Mouse (Mus musculus): ENCODE measurements around the gene Hyal1. TPM values are rescaled to one million over a fixed set of nuclear protein-coding genes. Genes with fewer than 3 reads are reported as not detected.
A peak's percentile ranks its signal among the peaks of the same experiment; 100 is the strongest.

Gene Hyal1
- polyA plus RNA-seq (2016; fragmentation: Nextera tagmentation; extraction: Ambion mirVana), result 6.6 and 8.4 TPM in 2 replicates

GRCm38 (mm10) chr9:107576357-107577107 lies at the start of gene Hyal1:
Gene Hyal1, plus strand, starts transcription at chr9:107576927.
- WGBS, result 25% methylated on average over 16 of the region's 16 CpGs
- Histone ChIP-seq H3K36me3 (peaks cover 38% of the 10 kb centered on the region), H3K4me1 (replicated peaks) (peaks cover 71% of the 10 kb centered on the region), H3K27ac (peak within 1 kb of the TSS; percentile 86), H3K27me3 (ENCODE audit: insufficient read depth, poor library complexity, severe bottlenecking) (no peaks in the 10 kb centered on the region), H3K4me3 (peak within 1 kb of the TSS; percentile 52), H3K9me3 (no peaks in the 10 kb centered on the region; the same call in 1 of the 2 replicates)
- DNase-seq (ENCODE audit: low spot score), result peak; percentile 89

- H3K4me1 ChIP-seq (replicated peaks), result peaks cover 38% of the 10 kb centered on the region
- H3K27me3 ChIP-seq (ENCODE audit: insufficient read depth, poor library complexity, severe bottlenecking), result peaks cover 16% of the 10 kb centered on the region; the same call in 1 of the 2 replicates
- H3K9me3 ChIP-seq, result no peaks in the 10 kb centered on the region
- under 1% methylated on average over 48 of the region's 48 CpGs for WGBS
- H3K27ac ChIP-seq, result peak within 1 kb of the TSS; percentile 88
- H3K4me3 ChIP-seq, result peak within 1 kb of the TSS; percentile 94
- peaks cover 21% of the 10 kb centered on the region for H3K36me3 ChIP-seq
- peak; percentile 92 for DNase-seq (ENCODE audit: low spot score)
These were observed 42.8 kb upstream of the Hyal1 start, which contains the start of gene Tmem115 for GRCm38 (mm10) chr9:107533791-107534407. Gene Tmem115, plus strand, starts transcription at chr9:107533945.

DNA sequence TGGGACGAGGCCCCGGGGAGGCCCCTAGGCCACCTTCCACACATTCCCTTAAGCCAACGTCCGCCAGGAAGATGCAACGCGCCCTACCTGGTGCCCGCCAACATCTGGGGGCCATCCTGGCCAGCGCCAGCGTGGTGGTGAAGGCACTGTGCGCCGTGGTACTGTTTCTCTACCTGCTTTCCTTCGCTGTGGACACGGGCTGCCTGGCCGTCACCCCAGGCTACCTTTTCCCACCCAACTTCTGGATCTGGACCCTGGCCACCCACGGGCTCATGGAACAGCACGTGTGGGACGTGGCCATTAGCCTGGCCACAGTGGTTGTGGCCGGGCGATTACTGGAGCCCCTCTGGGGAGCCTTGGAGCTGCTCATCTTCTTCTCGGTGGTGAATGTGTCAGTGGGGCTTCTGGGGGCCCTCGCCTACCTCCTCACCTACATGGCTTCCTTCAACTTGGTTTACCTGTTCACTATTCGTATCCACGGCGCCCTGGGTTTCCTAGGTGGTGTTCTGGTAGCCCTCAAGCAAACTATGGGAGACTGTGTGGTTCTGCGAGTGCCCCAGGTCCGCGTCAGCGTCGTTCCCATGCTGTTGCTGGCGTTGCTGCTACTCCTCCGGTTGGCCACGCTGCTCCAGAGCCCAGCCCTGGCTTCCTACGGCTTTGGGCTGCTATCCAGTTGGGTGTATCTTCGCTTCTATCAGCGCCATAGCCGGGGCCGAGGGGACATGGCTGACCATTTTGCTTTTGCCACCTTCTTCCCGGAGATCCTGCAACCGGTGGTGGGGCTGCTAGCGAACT lies 42.1 kb upstream of the Hyal1 start:
- peak overlapping the region; percentile 88 for H3K27ac ChIP-seq
- no peaks in the 10 kb centered on the region for H3K9me3 ChIP-seq
- H3K4me1 ChIP-seq (replicated peaks), result peaks cover 38% of the 10 kb centered on the region
- peak; percentile 35 for DNase-seq (ENCODE audit: low spot score)
- H3K27me3 ChIP-seq (ENCODE audit: insufficient read depth, poor library complexity, severe bottlenecking), result peaks cover 12% of the 10 kb centered on the region; the same call in 1 of the 2 replicates
- peak overlapping the region; percentile 94 for H3K4me3 ChIP-seq
- WGBS, result 1% methylated on average over 40 of the region's 40 CpGs
- peaks cover 28% of the 10 kb centered on the region for H3K36me3 ChIP-seq

GRCm38 (mm10) chr9:107538231-107538630 lies 38.5 kb upstream of the Hyal1 start:
- Histone ChIP-seq H3K4me3 (no peak overlapping the region; the same call in 1 of the 2 replicates), H3K9me3 (no peaks in the 10 kb centered on the region), H3K27me3 (ENCODE audit: insufficient read depth, poor library complexity, severe bottlenecking) (no peaks in the 10 kb centered on the region), H3K36me3 (peaks cover 39% of the 10 kb centered on the region), H3K27ac (no peak overlapping the region), H3K4me1 (replicated peaks) (peaks cover 64% of the 10 kb centered on the region)
- no peak for DNase-seq (ENCODE audit: low spot score)
- 95% methylated on average over 7 of the region's 7 CpGs for WGBS

DNA sequence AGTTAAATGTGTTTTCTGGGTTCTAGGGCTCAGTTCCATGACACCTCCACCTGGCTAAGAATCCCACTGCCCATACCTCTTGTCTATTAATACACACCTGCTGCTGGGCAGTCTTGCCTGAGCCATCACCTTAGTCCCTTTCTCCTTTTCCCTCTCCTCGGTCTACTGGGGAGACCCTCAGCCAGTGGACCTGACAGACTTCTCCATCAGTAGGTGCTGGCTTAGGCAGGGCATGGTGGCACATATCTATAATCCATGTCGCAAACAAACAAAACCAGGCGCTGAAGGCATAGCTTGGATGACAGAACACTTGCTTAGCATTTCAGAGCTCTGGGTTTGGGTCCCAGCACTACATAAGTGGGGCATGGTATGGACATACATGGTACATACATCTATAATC lies 38.0 kb upstream of the Hyal1 start:
- peaks cover 69% of the 10 kb centered on the region for H3K4me1 ChIP-seq (replicated peaks)
- no peaks in the 10 kb centered on the region for H3K27me3 ChIP-seq (ENCODE audit: insufficient read depth, poor library complexity, severe bottlenecking)
- H3K9me3 ChIP-seq, result no peaks in the 10 kb centered on the region
- no peak overlapping the region for H3K4me3 ChIP-seq
- DNase-seq (ENCODE audit: low spot score), result no peak
- peaks cover 44% of the 10 kb centered on the region for H3K36me3 ChIP-seq
- H3K27ac ChIP-seq, result no peak overlapping the region
- 93% methylated on average over 3 of the region's 3 CpGs for WGBS

- H3K4me1 ChIP-seq (replicated peaks), result peaks cover 62% of the 10 kb centered on the region
- peak overlapping the region; percentile 73; the same call in 1 of the 2 replicates for H3K4me3 ChIP-seq
- no peak overlapping the region for H3K27ac ChIP-seq
- no peak for DNase-seq (ENCODE audit: low spot score)
- no peaks in the 10 kb centered on the region for H3K9me3 ChIP-seq
- peaks cover 56% of the 10 kb centered on the region for H3K36me3 ChIP-seq
- 94% methylated on average over 8 of the region's 8 CpGs for WGBS
- H3K27me3 ChIP-seq (ENCODE audit: insufficient read depth, poor library complexity, severe bottlenecking), result no peaks in the 10 kb centered on the region
These were observed 36.8 kb upstream of the Hyal1 start for GRCm38 (mm10) chr9:107539940-107540339.

DNA sequence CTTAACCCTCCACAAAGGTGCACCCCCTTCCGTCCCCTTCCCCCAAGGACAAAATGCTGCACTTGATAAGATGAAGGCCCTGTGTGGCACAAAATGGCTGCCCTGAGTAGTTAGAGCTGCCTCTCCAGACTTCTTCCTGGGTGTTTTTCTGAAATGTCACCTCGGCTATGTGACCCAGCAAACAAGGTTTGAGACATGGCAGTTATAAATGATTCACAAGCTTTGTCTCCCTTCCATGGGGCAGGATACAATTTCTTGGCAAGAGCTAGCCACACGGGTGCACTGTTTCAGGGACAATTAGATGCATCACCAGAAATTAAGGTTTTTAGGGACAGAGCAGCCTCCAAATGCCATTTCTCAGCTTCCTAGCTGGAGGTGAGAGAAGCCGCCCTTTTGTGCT lies 36.3 kb upstream of the Hyal1 start:
- H3K36me3 ChIP-seq, result peaks cover 61% of the 10 kb centered on the region
- DNase-seq (ENCODE audit: low spot score), result no peak
- no peaks in the 10 kb centered on the region for H3K9me3 ChIP-seq
- H3K4me1 ChIP-seq (replicated peaks), result peaks cover 59% of the 10 kb centered on the region
- no peak overlapping the region for H3K27ac ChIP-seq
- H3K27me3 ChIP-seq (ENCODE audit: insufficient read depth, poor library complexity, severe bottlenecking), result no peaks in the 10 kb centered on the region
- WGBS, result 80% methylated on average over 4 of the region's 4 CpGs
- peak overlapping the region; percentile 73 for H3K4me3 ChIP-seq

DNA sequence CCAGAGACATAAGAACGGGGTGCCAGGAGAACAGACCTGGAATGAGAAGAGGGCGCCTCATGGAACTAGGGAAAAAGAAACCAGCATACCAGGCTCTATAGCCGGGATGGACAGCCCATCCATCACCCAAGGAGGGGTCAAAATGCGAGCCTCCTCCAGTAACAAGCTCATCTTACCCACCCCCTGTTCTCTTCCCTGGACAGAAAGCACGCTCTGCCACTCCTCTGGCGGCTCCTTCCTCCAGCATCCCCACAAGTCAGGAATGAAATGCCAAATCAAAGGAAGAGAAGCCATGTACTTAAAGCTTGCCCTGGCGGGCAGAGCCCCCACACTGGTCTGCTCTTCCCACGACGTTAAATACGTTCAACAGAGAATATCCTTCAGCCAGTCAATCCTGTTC lies 35.7 kb upstream of the Hyal1 start:
- DNase-seq (ENCODE audit: low spot score), result no peak
- H3K27ac ChIP-seq, result peak overlapping the region; percentile 90; the same call in 1 of the 2 replicates
- H3K4me3 ChIP-seq, result peak overlapping the region; percentile 73
- H3K4me1 ChIP-seq (replicated peaks), result peaks cover 58% of the 10 kb centered on the region
- H3K9me3 ChIP-seq, result no peaks in the 10 kb centered on the region
- no peaks in the 10 kb centered on the region for H3K27me3 ChIP-seq (ENCODE audit: insufficient read depth, poor library complexity, severe bottlenecking)
- H3K36me3 ChIP-seq, result peaks cover 61% of the 10 kb centered on the region
- 40% methylated on average over 10 of the region's 10 CpGs for WGBS

DNA sequence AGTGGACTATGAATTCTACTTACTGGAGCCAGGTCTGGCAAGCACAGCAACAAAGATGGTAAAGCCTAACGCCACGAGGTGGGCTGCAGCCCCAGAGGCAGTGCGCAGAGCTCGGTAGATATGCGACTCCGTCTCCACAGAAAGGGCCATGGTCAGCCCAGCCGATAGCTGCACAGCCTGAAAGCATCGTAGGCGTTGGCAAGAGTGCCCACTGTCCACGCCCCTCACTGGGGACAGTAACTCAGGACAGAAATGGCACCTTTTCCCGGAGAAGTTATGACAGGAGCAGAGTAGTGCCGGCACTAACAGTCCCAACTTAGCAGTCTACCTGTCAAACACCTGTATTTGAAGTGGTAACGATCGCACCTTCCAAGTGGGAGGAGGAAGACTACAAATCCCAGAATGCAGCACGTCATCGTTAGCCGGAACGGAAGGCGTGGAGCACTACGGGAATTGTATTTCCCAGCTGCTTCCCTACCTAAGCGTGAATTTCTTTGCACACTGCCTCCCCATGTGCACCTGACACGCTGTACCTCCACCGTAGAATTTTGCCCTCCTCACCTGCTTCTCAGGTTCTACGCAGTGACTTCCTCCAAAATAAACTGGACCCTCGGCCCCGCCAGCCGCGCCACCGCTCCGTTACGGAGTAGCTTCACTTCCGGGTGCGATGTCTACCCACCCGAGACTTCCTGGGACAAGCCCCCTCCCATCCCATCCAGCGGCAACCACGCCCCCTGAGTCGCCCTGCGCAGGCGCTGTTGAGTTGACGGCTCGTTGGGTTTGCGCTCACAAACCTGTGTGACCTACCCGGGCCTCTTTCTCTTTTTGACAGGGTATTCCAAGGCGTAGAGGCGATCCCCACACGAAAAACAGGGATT lies 35.0 kb upstream of the Hyal1 start, which contains the start of the genes Cyb561d2 and Nprl2:
Gene Cyb561d2, minus strand, starts transcription at position 720 of the 878 bp plus-strand sequence.
Gene Nprl2, plus strand, starts transcription at position 753 of the 878 bp plus-strand sequence.
- under 1% methylated on average over 46 of the region's 46 CpGs for WGBS
- H3K27me3 ChIP-seq (ENCODE audit: insufficient read depth, poor library complexity, severe bottlenecking), result no peaks in the 10 kb centered on the region
- H3K9me3 ChIP-seq, result no peaks in the 10 kb centered on the region
- peaks cover 55% of the 10 kb centered on the region for H3K4me1 ChIP-seq (replicated peaks)
- peak; percentile 96 for DNase-seq (ENCODE audit: low spot score)
- H3K36me3 ChIP-seq, result peaks cover 57% of the 10 kb centered on the region
- peak within 1 kb of the TSS; percentile 90 for H3K27ac ChIP-seq
- H3K4me3 ChIP-seq, result peak within 1 kb of the TSS; percentile 73

DNA sequence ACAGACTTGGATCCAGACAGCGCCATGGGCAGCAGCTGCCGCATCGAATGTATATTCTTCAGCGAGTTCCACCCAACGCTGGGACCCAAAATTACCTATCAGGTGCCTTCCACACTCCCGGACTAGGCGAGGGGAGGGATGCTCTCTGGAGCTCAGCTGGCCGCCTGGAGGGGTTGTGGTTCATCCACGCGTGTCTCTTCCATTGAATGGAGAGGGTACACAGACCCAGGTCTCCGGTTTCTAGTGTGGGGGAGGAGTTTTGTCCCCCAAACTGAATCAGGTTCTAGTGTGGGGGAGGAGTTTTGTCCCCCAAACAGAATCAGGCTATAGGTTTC lies 34.4 kb upstream of the Hyal1 start:
- WGBS, result 1% methylated on average over 11 of the region's 11 CpGs
- no peaks in the 10 kb centered on the region for H3K9me3 ChIP-seq
- H3K27ac ChIP-seq, result peak overlapping the region; percentile 90
- H3K4me1 ChIP-seq (replicated peaks), result peaks cover 55% of the 10 kb centered on the region
- peak overlapping the region; percentile 73 for H3K4me3 ChIP-seq
- DNase-seq (ENCODE audit: low spot score), result no peak
- peaks cover under 1% of the 10 kb centered on the region; the same call in 1 of the 2 replicates for H3K27me3 ChIP-seq (ENCODE audit: insufficient read depth, poor library complexity, severe bottlenecking)
- peaks cover 56% of the 10 kb centered on the region for H3K36me3 ChIP-seq

GRCm38 (mm10) chr9:107542721-107543120 lies 34.0 kb upstream of the Hyal1 start:
- Histone ChIP-seq H3K9me3 (no peaks in the 10 kb centered on the region), H3K27me3 (ENCODE audit: insufficient read depth, poor library complexity, severe bottlenecking) (peaks cover 5% of the 10 kb centered on the region; the same call in 1 of the 2 replicates), H3K36me3 (peaks cover 52% of the 10 kb centered on the region), H3K4me3 (peak overlapping the region; percentile 73), H3K4me1 (replicated peaks) (peaks cover 55% of the 10 kb centered on the region), H3K27ac (peak overlapping the region; percentile 90; the same call in 1 of the 2 replicates)
- 54% methylated on average over 8 of the region's 8 CpGs for WGBS
- DNase-seq (ENCODE audit: low spot score), result no peak
